Mouse (Mus musculus) ES-Bruce4 (cell line): ENCODE measurements around the gene Mipep. TPM values are rescaled to one million over a fixed set of nuclear protein-coding genes. Genes with fewer than 3 reads are reported as not detected.

Experiments used
- H3K27ac ChIP-seq: 2 replicates; pipeline ENCODE4 v1.5.1; 2012; ENCODE audit warnings: low read length, inconsistent platforms; ENCODE audit not compliant: insufficient read depth
- H3K27me3 ChIP-seq: 2 replicates; pipeline ENCODE4 v1.6.1; 2012; ENCODE audit warnings: mild to moderate bottlenecking, low read length, inconsistent platforms; ENCODE audit not compliant: control insufficient read depth, poor library complexity, insufficient read depth, severe bottlenecking
- H3K36me3 ChIP-seq: 2 replicates; pipeline ENCODE4 v1.6.1; 2012; ENCODE audit warnings: inconsistent platforms, mild to moderate bottlenecking, low read length, moderate library complexity; ENCODE audit not compliant: control insufficient read depth, poor library complexity, insufficient read depth, severe bottlenecking
- H3K4me1 ChIP-seq: one replicate; pipeline ENCODE4 v1.8.1; 2011; ENCODE audit warnings: low read length; ENCODE audit not compliant: control insufficient read depth, insufficient read depth
- H3K4me3 ChIP-seq: 2 replicates; pipeline ENCODE4 v1.5.1; 2011; ENCODE audit warnings: low read depth, mild to moderate bottlenecking, low read length
- H3K9ac ChIP-seq: 2 replicates; pipeline ENCODE4 v1.6.1; 2012; ENCODE audit warnings: low read depth, mild to moderate bottlenecking, inconsistent platforms; ENCODE audit not compliant: poor library complexity, severe bottlenecking
- H3K9me3 ChIP-seq: replicated peaks from 2 replicates; pipeline ENCODE4 v1.6.1; 2012; ENCODE audit warnings: mild to moderate bottlenecking, low read length, inconsistent platforms; ENCODE audit not compliant: control insufficient read depth, poor library complexity, insufficient read depth, severe bottlenecking
- CTCF ChIP-seq: IDR thresholded peaks from one replicate; pipeline ENCODE4 v1.8.1; 2011; ENCODE audit warnings: low read depth, low read length
- EP300 ChIP-seq: IDR thresholded peaks from 2 replicates; pipeline ENCODE4 v1.6.1; 2011; ENCODE audit warnings: low read depth, low read length; ENCODE audit not compliant: insufficient read depth
- POLR2A ChIP-seq: IDR thresholded peaks from one replicate; pipeline ENCODE4 v1.8.1; 2011; ENCODE audit warnings: low read length; ENCODE audit not compliant: insufficient read depth
- polyA plus RNA-seq: library from polyadenylated mRNA; stranded (reverse); fragments of >200 nt; gene quantifications from 2 replicates; pipeline ENCODE4 v1.2.4, GENCODE M21; 2011; ENCODE audit warnings: low read depth; ENCODE audit not compliant: missing spikeins, insufficient read depth, insufficient read length

Gene Mipep
- polyA plus RNA-seq, 1 experiment, result 25.9 TPM

DNA sequence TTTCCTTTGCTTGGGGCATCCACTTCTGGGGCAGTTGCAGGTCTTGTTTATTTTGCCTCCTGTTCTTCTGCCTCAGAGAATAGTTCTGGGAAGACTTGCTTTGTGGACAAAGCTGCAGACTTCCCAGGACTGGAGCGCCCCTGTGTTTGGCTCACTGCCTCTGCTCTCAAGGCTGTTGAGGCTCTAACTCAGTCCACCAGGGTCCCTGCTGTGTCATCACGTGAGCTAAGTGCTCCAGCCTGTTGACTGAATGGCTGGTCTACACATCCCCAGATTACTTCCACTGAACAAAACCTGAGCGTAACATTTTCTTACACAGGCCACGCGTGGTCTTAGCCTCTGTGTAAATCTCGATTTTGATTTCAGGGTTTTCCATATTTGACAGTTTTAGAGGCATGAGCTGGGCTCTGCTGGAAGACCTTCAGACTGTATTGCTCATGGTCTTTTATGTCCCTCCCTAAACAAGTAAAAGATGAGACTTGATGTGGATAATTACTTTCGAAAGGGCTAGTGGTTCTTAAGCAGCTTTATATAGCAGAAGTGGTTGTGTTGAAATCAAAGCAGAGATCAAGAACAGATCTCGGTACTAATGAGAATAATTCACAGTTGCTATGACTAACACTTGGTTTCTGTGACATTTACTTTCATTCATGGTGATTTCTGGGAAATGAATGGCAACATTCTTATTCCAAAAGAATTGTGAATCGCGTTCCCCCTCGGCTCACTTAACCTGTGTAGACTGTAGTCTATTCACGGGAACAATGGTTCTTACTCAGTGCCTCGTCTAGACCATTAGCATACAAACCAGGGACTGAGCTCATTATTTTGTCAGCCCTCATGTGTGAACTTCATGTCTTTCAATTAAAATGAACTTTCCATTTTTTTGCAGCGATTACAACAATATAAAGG lies 31.2 kb upstream of the Mipep start:
- Histone ChIP-seq H3K36me3 (peaks cover 8% of the 10 kb centered on the region), H3K27ac (no peak overlapping the region), H3K9me3 (no peaks in the 10 kb centered on the region), H3K4me1 (no peaks in the 10 kb centered on the region), H3K4me3 (no peak overlapping the region), H3K27me3 (no peaks in the 10 kb centered on the region), H3K9ac (no peak overlapping the region)
- TF ChIP-seq EP300, result no peak
- TF ChIP-seq CTCF, result no peak
- TF ChIP-seq POLR2A, result no peak

DNA sequence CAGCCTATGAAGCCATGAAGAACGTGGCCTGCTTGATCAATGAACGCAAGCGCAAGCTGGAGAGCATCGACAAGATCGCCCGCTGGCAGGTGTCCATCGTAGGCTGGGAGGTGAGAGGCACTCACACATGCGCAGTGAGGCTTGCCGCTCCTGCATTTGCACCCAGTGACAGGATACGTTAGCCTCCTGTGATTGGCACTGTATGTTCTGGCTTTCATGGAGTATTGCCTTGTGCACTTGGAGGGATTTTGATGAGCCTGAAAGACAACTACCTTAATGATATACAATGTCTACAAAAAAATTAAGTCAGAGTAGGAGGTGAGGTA lies 30.6 kb upstream of the Mipep start:
- Histone ChIP-seq H3K9ac (no peak overlapping the region), H3K27ac (no peak overlapping the region), H3K4me1 (no peaks in the 10 kb centered on the region), H3K9me3 (peaks cover 2% of the 10 kb centered on the region; the same call in 1 of the 2 replicates), H3K27me3 (no peaks in the 10 kb centered on the region), H3K4me3 (no peak overlapping the region), H3K36me3 (peaks cover 8% of the 10 kb centered on the region)
- TF ChIP-seq CTCF (no peak), EP300 (no peak), POLR2A (no peak)

- peaks cover 2% of the 10 kb centered on the region; the same call in 1 of the 2 replicates for H3K9me3 ChIP-seq
- H3K27me3 ChIP-seq, result no peaks in the 10 kb centered on the region
- peaks cover 8% of the 10 kb centered on the region for H3K36me3 ChIP-seq
- no peaks in the 10 kb centered on the region for H3K4me1 ChIP-seq
- no peak overlapping the region for H3K27ac ChIP-seq
- H3K4me3 ChIP-seq, result no peak overlapping the region
- TF ChIP-seq POLR2A, result no peak
- TF ChIP-seq EP300, result no peak
- TF ChIP-seq CTCF, result no peak
- no peak overlapping the region for H3K9ac ChIP-seq
Measured at GRCm38 (mm10) chr14:60754656-60755055, 29.7 kb upstream of the Mipep start.

GRCm38 (mm10) chr14:60756271-60756670 lies 28.1 kb upstream of the Mipep start:
- H3K36me3 ChIP-seq, result peaks cover 8% of the 10 kb centered on the region

GRCm38 (mm10) chr14:60757265-60757664 lies 27.1 kb upstream of the Mipep start:
- Histone ChIP-seq H3K36me3 (peaks cover 8% of the 10 kb centered on the region), H3K9me3 (peaks cover 2% of the 10 kb centered on the region; the same call in 1 of the 2 replicates)
- TF ChIP-seq EP300 (no peak), CTCF (no peak), POLR2A (no peak)

More at GRCm38 (mm10) chr14:60756271-60756670, 28.1 kb upstream of the Mipep start:
- H3K27ac ChIP-seq, result no peak overlapping the region
- peaks cover 2% of the 10 kb centered on the region; the same call in 1 of the 2 replicates for H3K9me3 ChIP-seq
- TF ChIP-seq CTCF, result no peak
- TF ChIP-seq EP300, result no peak
- no peak for TF ChIP-seq POLR2A
- no peaks in the 10 kb centered on the region for H3K27me3 ChIP-seq
- no peak overlapping the region for H3K4me3 ChIP-seq
- H3K4me1 ChIP-seq, result no peaks in the 10 kb centered on the region
- H3K9ac ChIP-seq, result no peak overlapping the region

DNA sequence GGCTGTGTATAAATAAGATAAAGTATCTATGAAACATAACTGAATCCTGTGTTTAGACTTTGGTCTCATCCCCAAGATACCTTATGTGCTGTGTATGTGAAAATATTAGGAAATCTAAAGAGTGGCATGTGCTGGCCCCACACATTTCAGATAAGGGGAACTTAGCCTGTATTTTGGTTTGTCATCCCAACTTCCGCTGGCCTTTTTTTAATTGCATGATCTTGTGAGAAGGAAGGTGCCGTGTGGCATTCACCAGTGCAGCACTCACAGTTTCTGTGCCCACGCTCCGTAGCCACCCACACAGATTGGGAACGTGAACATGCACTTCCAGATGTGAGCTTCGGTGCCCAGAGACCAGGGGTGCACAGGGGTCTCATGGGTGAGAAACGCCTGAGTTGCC lies 26.7 kb upstream of the Mipep start:
- TF ChIP-seq POLR2A, result no peak
- Histone ChIP-seq H3K27me3 (no peaks in the 10 kb centered on the region), H3K4me3 (no peak overlapping the region), H3K27ac (no peak overlapping the region), H3K4me1 (peaks cover 8% of the 10 kb centered on the region), H3K9ac (no peak overlapping the region), H3K36me3 (peaks cover 8% of the 10 kb centered on the region), H3K9me3 (peaks cover 2% of the 10 kb centered on the region; the same call in 1 of the 2 replicates)

More at GRCm38 (mm10) chr14:60757265-60757664, 27.1 kb upstream of the Mipep start:
- peaks cover 7% of the 10 kb centered on the region for H3K4me1 ChIP-seq
- no peak overlapping the region for H3K9ac ChIP-seq
- no peak overlapping the region for H3K4me3 ChIP-seq
- H3K27ac ChIP-seq, result no peak overlapping the region
- H3K27me3 ChIP-seq, result no peaks in the 10 kb centered on the region
